Mouse (Mus musculus): Measurements from ENCODE around the gene Nat8f1. TPM values are rescaled to one million over a fixed set of nuclear protein-coding genes. Genes with fewer than 3 reads are reported as not detected.

Nat8f1 gene
- 8.5 TPM for polyA plus RNA-seq (2014; fragmentation: Illumina TruSeq; extraction: RNeasy Lipid Tissue Mini Kit (QIAGEN cat#74804); ENCODE audit: low read depth, low replicate concordance)

DNA sequence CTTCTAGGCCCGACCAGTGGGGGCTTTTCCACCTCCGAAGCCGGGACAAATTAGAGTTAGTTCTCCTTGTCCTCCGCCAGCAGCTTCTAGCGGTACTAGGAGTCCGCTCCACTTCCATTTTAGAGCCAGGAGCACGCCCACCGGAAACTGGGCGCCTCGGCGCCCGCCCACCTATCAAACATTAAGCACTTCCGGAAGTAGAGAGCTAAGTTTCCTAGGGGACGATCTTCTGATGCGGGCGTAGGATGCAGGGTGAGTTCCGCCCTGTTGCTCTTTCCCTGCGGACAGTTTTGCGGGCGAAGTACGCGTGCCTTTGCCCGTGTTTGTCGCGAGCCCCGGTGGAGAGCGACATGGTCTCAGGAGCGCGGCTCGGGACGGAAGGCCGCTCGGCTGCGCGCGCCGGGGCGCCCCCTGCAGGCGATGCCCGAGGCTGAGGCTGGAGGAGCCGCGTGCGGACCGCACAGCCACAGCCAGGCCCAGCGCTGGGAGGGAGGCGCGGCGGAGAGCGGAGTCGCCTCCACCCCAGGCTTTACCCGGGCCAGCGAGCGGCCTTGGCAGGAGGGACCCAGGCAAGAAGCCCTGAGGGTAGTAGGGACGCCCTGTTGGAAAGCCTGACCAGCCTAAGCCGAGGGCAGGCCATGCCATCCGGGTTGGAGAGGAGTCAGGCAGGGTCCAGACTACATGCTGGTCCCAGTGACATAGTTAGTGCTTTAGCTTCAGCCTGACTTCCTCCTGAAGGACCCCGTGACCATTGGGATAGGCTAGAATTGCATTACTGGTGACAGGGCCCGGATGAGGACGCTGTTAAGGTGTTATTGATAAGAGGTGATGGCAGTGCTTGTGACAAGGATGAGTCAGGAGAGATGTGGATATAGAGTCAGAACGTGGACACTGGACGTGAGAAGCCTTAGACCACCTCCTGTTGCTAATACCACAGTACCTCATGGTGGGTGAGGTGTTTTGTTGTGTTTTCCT, at the start of gene Nat8f1:
TSS of gene Nat8f1 (minus strand) at position 149 of the 975 bp plus-strand sequence.

DNA sequence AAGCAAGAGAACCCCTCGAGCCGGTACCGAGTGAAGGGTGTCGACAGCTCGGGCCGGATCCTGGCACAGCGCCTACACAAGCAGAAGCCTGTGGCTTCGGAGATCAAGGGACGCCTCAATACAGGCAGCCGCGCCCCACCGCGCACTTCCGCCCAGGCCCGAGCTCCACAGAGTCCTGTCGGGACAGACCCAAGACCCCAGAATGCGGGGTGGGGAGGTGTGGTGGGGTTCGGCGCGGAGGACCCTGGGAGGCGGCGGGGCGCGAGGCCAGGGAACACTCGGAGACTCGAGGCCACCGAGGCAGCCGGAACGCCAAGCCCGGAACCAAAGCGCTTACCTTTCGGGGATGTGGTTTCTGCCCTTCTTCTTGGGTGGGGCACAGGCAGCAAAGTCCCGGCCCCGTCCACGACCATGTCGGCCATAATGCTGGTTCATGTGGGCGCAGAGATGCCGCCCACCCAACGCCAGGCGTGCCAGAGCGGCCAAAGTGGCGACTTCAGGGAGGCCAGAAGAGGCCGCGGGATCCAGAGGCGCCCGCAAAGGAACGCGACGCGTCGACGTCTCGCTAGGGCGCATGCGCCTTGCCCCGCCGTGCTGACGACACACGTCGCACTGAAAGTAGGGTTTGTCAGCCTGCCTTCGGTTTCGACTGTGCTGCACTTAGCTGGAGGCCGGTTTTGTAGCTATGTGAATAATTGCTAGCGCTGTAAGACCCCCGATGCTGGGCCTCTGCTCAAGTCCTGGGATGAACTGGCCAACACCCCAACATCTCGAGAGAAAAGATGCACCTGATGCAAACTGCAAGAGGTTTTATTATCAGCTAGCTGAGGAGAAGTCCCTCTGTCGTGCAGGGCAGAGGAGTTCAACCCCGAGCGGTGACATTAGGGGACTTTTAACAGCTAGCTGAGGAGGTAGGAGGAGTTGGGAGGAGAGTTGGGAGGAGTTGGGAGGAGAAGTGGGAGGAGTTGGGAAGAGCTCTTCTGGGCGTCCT, 45.9 kb upstream of the Nat8f1 start, which contains the start of gene Dusp11:
TSS of gene Dusp11 (minus strand) at position 567 of the 991 bp plus-strand sequence.

GRCm38 (mm10) chr6:85911587-85911986, 3.9 kb downstream of the Nat8f1 start, which contains the start of gene Tprkb:
Gene Tprkb (plus strand): TSS chr6:85911865.

DNA sequence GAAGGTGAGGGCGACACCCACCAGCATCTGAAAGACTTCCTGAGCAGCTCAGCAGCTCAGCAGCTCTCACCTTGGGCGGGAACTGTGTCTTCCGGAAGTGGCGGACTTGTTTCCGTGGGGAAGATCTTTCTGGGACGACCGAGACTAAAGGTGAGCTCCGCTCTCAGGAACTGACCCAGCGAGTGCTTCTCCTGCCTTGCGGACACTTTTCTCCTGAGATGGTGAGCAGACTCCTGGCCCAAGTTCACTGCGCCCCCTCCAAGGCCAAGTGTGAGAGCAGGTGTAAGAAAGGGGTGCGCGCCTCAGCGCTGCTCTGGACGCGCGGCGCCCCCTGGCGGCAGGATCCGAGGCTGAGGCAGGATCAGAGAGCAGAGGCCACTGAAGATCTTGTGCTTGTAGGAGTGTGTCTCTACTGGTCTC, 10.8 kb downstream of the Nat8f1 start, which contains the start of gene Nat8f4:
TSS of gene Nat8f4 (minus strand) at position 243 of the 420 bp plus-strand sequence.

GRCm38 (mm10) chr6:85869006-85869405, 46.5 kb downstream of the Nat8f1 start, which contains the start of gene Nat8f2:
Gene Nat8f2 (minus strand): TSS chr6:85869158.

Other genes starting within 250 kb of the Nat8f1 start
- 0.35 TPM for gene Nat8f7, start 202.5 kb downstream of the Nat8f1 start, polyA plus RNA-seq (2014; fragmentation: Illumina TruSeq; extraction: RNeasy Lipid Tissue Mini Kit (QIAGEN cat#74804); ENCODE audit: low read depth, low replicate concordance)
- not detected for gene Nat8f3, start 149.9 kb downstream of the Nat8f1 start, polyA plus RNA-seq (2014; fragmentation: Illumina TruSeq; extraction: RNeasy Lipid Tissue Mini Kit (QIAGEN cat#74804); ENCODE audit: low read depth, low replicate concordance)
- gene Nat8f6, start 94.7 kb downstream of the Nat8f1 start, polyA plus RNA-seq (2014; fragmentation: Illumina TruSeq; extraction: RNeasy Lipid Tissue Mini Kit (QIAGEN cat#74804); ENCODE audit: low read depth, low replicate concordance) = not detected
- 3.0 TPM for gene Nat8f5, start 94.7 kb downstream of the Nat8f1 start, polyA plus RNA-seq (2014; fragmentation: Illumina TruSeq; extraction: RNeasy Lipid Tissue Mini Kit (QIAGEN cat#74804); ENCODE audit: low read depth, low replicate concordance)
- 0.93 TPM for gene Nat8, start 83.6 kb downstream of the Nat8f1 start, polyA plus RNA-seq (2014; fragmentation: Illumina TruSeq; extraction: RNeasy Lipid Tissue Mini Kit (QIAGEN cat#74804); ENCODE audit: low read depth, low replicate concordance)
- gene Nat8f2, start 46.5 kb downstream of the Nat8f1 start, polyA plus RNA-seq (2014; fragmentation: Illumina TruSeq; extraction: RNeasy Lipid Tissue Mini Kit (QIAGEN cat#74804); ENCODE audit: low read depth, low replicate concordance) = not detected
- 30.4 TPM for gene Nat8f4, start 10.8 kb downstream of the Nat8f1 start, polyA plus RNA-seq (2014; fragmentation: Illumina TruSeq; extraction: RNeasy Lipid Tissue Mini Kit (QIAGEN cat#74804); ENCODE audit: low read depth, low replicate concordance)
- gene Tprkb, start 3.8 kb downstream of the Nat8f1 start, polyA plus RNA-seq (2014; fragmentation: Illumina TruSeq; extraction: RNeasy Lipid Tissue Mini Kit (QIAGEN cat#74804); ENCODE audit: low read depth, low replicate concordance) = 160 TPM
- 217 TPM for gene Dusp11, start 46.0 kb upstream of the Nat8f1 start, polyA plus RNA-seq (2014; fragmentation: Illumina TruSeq; extraction: RNeasy Lipid Tissue Mini Kit (QIAGEN cat#74804); ENCODE audit: low read depth, low replicate concordance)
- gene Figla, start 100.5 kb upstream of the Nat8f1 start, polyA plus RNA-seq (2014; fragmentation: Illumina TruSeq; extraction: RNeasy Lipid Tissue Mini Kit (QIAGEN cat#74804); ENCODE audit: low read depth, low replicate concordance) = not detected
- gene Add2, start 113.0 kb upstream of the Nat8f1 start, polyA plus RNA-seq (2014; fragmentation: Illumina TruSeq; extraction: RNeasy Lipid Tissue Mini Kit (QIAGEN cat#74804); ENCODE audit: low read depth, low replicate concordance) = 0.58 TPM

All from adrenal gland, adult 10 weeks (tissue).